Mouse (Mus musculus) left cerebral cortex, adult 8-10 months (tissue): Measurements from ENCODE around the gene Cxcl16. TPM values are rescaled to one million over a fixed set of nuclear protein-coding genes. Genes with fewer than 3 reads are reported as not detected.

Experiments
- DNase-seq, 2 experiments: peaks; one replicate each; pipeline ENCODE4 v3.0.0; 2022; ENCODE audit warnings: low spot score in 2 of 2
- microRNA-seq, 2 experiments: library from miRNA; unstranded; fragments of <30 nt; microRNA quantifications; one replicate each; pipeline ENCODE4 v1.2.0; 2022
- total RNA-seq, 4 experiments: library from RNA; stranded (reverse); gene quantifications; 2 replicates each; pipeline ENCODE4 v1.2.4; 2022

Cxcl16 gene
- total RNA-seq, 4 experiments from 2014 or later = 0.97 to 4.6 (median 2.3) TPM

- no peak for DNase-seq
Measured at GRCm38 (mm10) chr11:70412591-70412990, 47.2 kb downstream of the Cxcl16 start.

- DNase-seq = no peak
Measured at GRCm38 (mm10) chr11:70410297-70410643, 49.5 kb downstream of the Cxcl16 start.

- peak; percentile 84 to 90 for DNase-seq
Measured at GRCm38 (mm10) chr11:70409594-70410296, 50.0 kb downstream of the Cxcl16 start, which contains the start of gene Pelp1. Gene Pelp1, minus strand, starts transcription at chr11:70410031.

Small RNAs within 50 kb of the gene (microRNA-seq; reads per million reads assigned to microRNA genes)
- gene Mir7115 = 3.7 to 6.3 reads per million in 2 experiments

Other genes starting within 250 kb of the Cxcl16 start
- gene Slc16a11, start 247.2 kb downstream of the Cxcl16 start, total RNA-seq = 10 to 100 TPM; 32.3 to 43.4 (median 36.5) TPM
- gene Slc16a13, start 238.9 kb downstream of the Cxcl16 start, total RNA-seq = 10 to 100 TPM in 1 of 4 experiments, 1 to 10 TPM in 3; 7.6 to 10.4 (median 8.5) TPM
- gene Bcl6b, start 230.2 kb downstream of the Cxcl16 start, total RNA-seq = 1 to 10 TPM; 1.0 to 2.2 (median 1.9) TPM
- 10 to 100 TPM; 41.0 to 46.9 (median 42.0) TPM for gene 0610010K14Rik, start 222.1 kb downstream of the Cxcl16 start, total RNA-seq
- gene Gm21988, start 220.2 kb downstream of the Cxcl16 start, total RNA-seq = 1 to 10 TPM; 3.2 to 5.1 (median 3.8) TPM
- gene Rnasek, start 220.1 kb downstream of the Cxcl16 start, total RNA-seq = 100 to 1,000 TPM; 197 to 255 (median 240) TPM
- under 1 TPM; 0.23 to 0.82 (median 0.55) TPM for gene Alox12, start 204.6 kb downstream of the Cxcl16 start, total RNA-seq
- gene Alox12e, start 137.4 kb downstream of the Cxcl16 start, total RNA-seq = under 1 TPM; 0.21 to 0.39 (median 0.26) TPM
- under 1 TPM in 1 of 4 experiments, not detected in 3; 0.35 TPM for gene Alox15, start 108.0 kb downstream of the Cxcl16 start, total RNA-seq
- gene Pelp1, start 50.0 kb downstream of the Cxcl16 start, total RNA-seq = 10 to 100 TPM; 31.9 to 37.0 (median 35.2) TPM
- 10 to 100 TPM; 62.4 to 85.9 (median 70.1) TPM for gene Arrb2, start 27.3 kb downstream of the Cxcl16 start, total RNA-seq
- gene Med11, start 8.1 kb downstream of the Cxcl16 start, total RNA-seq = 10 to 100 TPM; 10.8 to 14.1 (median 13.5) TPM
- under 1 TPM; 0.11 to 0.79 (median 0.46) TPM for gene Zmynd15, start 551 bp downstream of the Cxcl16 start, total RNA-seq
- 1 to 10 TPM in 1 of 4 experiments, not detected in 3; 1.1 TPM for gene Tm4sf5, start 45.3 kb upstream of the Cxcl16 start, total RNA-seq
- under 1 TPM in 1 of 4 experiments, not detected in 3; 0.63 TPM for gene Vmo1, start 54.6 kb upstream of the Cxcl16 start, total RNA-seq
- gene Gltpd2, start 59.2 kb upstream of the Cxcl16 start, total RNA-seq = not detected
- 100 to 1,000 TPM; 187 to 213 (median 191) TPM for gene Psmb6, start 65.4 kb upstream of the Cxcl16 start, total RNA-seq
- gene Gm40193, start 73.0 kb upstream of the Cxcl16 start, total RNA-seq = not detected
- 10 to 100 TPM; 15.7 to 20.4 (median 19.4) TPM for gene Pld2, start 80.1 kb upstream of the Cxcl16 start, total RNA-seq
- gene Mink1, start 102.9 kb upstream of the Cxcl16 start, total RNA-seq = 100 to 1,000 TPM; 389 to 423 (median 415) TPM
- under 1 TPM in 2 of 4 experiments, not detected in 2; 0.51 to 0.59 TPM for gene 4930544D05Rik, start 155.9 kb upstream of the Cxcl16 start, total RNA-seq
- gene Chrne, start 159.2 kb upstream of the Cxcl16 start, total RNA-seq = not detected
- not detected for gene Gp1ba, start 179.1 kb upstream of the Cxcl16 start, total RNA-seq
- 10 to 100 TPM; 87.8 to 96.5 (median 89.7) TPM for gene Rnf167, start 187.3 kb upstream of the Cxcl16 start, total RNA-seq
- gene Slc25a11, start 187.5 kb upstream of the Cxcl16 start, total RNA-seq = 100 to 1,000 TPM; 124 to 140 (median 132) TPM
- 100 to 1,000 TPM; 203 to 237 (median 220) TPM for gene Pfn1, start 194.7 kb upstream of the Cxcl16 start, total RNA-seq
- gene Eno3, start 197.2 kb upstream of the Cxcl16 start, total RNA-seq = 10 to 100 TPM; 10.5 to 14.1 (median 12.5) TPM
- 10 to 100 TPM; 52.5 to 69.9 (median 59.3) TPM for gene Spag7, start 209.4 kb upstream of the Cxcl16 start, total RNA-seq
- 100 to 1,000 TPM; 185 to 201 (median 191) TPM for gene Camta2, start 228.1 kb upstream of the Cxcl16 start, total RNA-seq
- gene Inca1, start 240.2 kb upstream of the Cxcl16 start, total RNA-seq = 1 to 10 TPM; 1.6 to 2.7 (median 2.3) TPM
- gene Kif1c, start 240.6 kb upstream of the Cxcl16 start, total RNA-seq = 10 to 100 TPM; 59.3 to 70.2 (median 65.8) TPM